In genomic region chr9:67633026-67633741, GRCm38 (mm10) we compare ENCODE assay signal across 8 mouse cellular contexts.
DNase-seq lines count a peak whose midpoint lies in the region; ATAC-seq and TF ChIP-seq lines count a peak whose summit lies in the region.

No protein-coding gene starts in this region.

- H3K27ac ChIP-seq in embryonic facial prominence, embryonic 14.5 days (replicated peaks; ENCODE audit: low read depth, low read length), result peak overlapping the region; percentile 89
- H3K27ac ChIP-seq in heart, embryonic 13.5 days (replicated peaks), result peak overlapping the region; percentile 84
- 0 out of 2 replicates have a peak overlapping the region, but pooled peaks have one; percentile 19 for H3K27ac ChIP-seq in kidney, postnatal 0 days
- 0 out of 2 replicates have a peak overlapping the region, but pooled peaks have one; percentile 37 for H3K27ac ChIP-seq in liver, embryonic 12.5 days
- H3K27ac ChIP-seq in olfactory bulb, adult 2 months (ENCODE audit: insufficient read depth, low read depth, low read length), result peak overlapping the region; percentile 17; the same call in 1 of the 2 replicates

- under 1% methylated on average over 39 of the region's 50 CpGs for WGBS in embryonic facial prominence, embryonic 14.5 days
- WGBS in heart, embryonic 13.5 days, result under 1% methylated on average over 50 of the region's 50 CpGs
- under 1% methylated on average over 50 of the region's 50 CpGs for WGBS in kidney, postnatal 0 days
- WGBS in liver, embryonic 12.5 days (ENCODE audit: insufficient replicate concordance), result 1% methylated on average over 50 of the region's 50 CpGs
- under 1% methylated on average over 50 of the region's 50 CpGs for WGBS in olfactory bulb, adult 2 months

- peak overlapping the region; percentile 92 for H3K9ac ChIP-seq in embryonic facial prominence, embryonic 14.5 days (ENCODE audit: low read depth, low read length)
- peak overlapping the region; percentile 93 for H3K9ac ChIP-seq in heart, embryonic 13.5 days
- H3K9ac ChIP-seq in kidney, postnatal 0 days (ENCODE audit: low read depth, low read length), result peak overlapping the region; percentile 84
- H3K9ac ChIP-seq in liver, embryonic 12.5 days, result peak overlapping the region; percentile 52

- peak; percentile 65 for DNase-seq in 3134 (ENCODE audit: extremely low read depth, insufficient read length, low spot score)
- peak; percentile 13 for DNase-seq in adrenal gland, adult 8-10 months
- peak; percentile 50 for DNase-seq in embryonic facial prominence, embryonic 14.5 days (ENCODE audit: low spot score)
- DNase-seq in kidney, postnatal 0 days (ENCODE audit: low spot score), result peak; percentile 62
- no peak for DNase-seq in spleen, postnatal 36 days (ENCODE audit: low spot score in 2 of 2)

- H3K27me3 ChIP-seq in embryonic facial prominence, embryonic 14.5 days (replicated peaks; ENCODE audit: control insufficient read depth, insufficient read depth, low read length), result 0 out of 2 replicates have a peak, but pooled peaks cover 6% of the 10 kb centered on the region
- peaks cover 33% of the 10 kb centered on the region for H3K27me3 ChIP-seq in heart, embryonic 13.5 days (replicated peaks)
- no peaks in the 10 kb centered on the region for H3K27me3 ChIP-seq in kidney, postnatal 0 days (ENCODE audit: insufficient read depth, low read length)
- H3K27me3 ChIP-seq in liver, embryonic 12.5 days (replicated peaks), result peaks cover 70% of the 10 kb centered on the region

- ATAC-seq in embryonic facial prominence, embryonic 14.5 days (ENCODE audit: low read depth), result peak; percentile 62
- no peak for ATAC-seq in heart, embryonic 13.5 days (ENCODE audit: extremely low read depth, insufficient number of reproducible peaks, low FRiP score, low TSS enrichment)
- 0 out of 2 replicates have a peak, but pooled peaks have one; percentile 22 for ATAC-seq in kidney, postnatal 0 days (replicated peaks; ENCODE audit: low FRiP score, low read depth)
- no peak; the same call in 1 of the 2 replicates for ATAC-seq in liver, embryonic 12.5 days

- H3K4me2 ChIP-seq in embryonic facial prominence, embryonic 14.5 days (ENCODE audit: low read depth, low read length), result peak overlapping the region; percentile 94
- H3K4me2 ChIP-seq in heart, embryonic 13.5 days, result peak overlapping the region; percentile 94
- peak overlapping the region; percentile 98 for H3K4me2 ChIP-seq in kidney, postnatal 0 days (ENCODE audit: low read length)
- peak overlapping the region; percentile 69 for H3K4me2 ChIP-seq in liver, embryonic 12.5 days

- TF ChIP-seq CTCF in kidney, postnatal 0 days (IDR thresholded peaks at IDR 0.05; ENCODE audit: low read depth), result no peak
- no peak for TF ChIP-seq CTCF in olfactory bulb, adult 2 months (IDR thresholded peaks at IDR 0.05; ENCODE audit: insufficient read depth, low read depth, low read length)

- H3K4me3 ChIP-seq in embryonic facial prominence, embryonic 14.5 days (ENCODE audit: low read depth, low read length), result peak overlapping the region; percentile 85
- H3K4me3 ChIP-seq in heart, embryonic 13.5 days, result peak overlapping the region; percentile 89
- peak overlapping the region; percentile 90 for H3K4me3 ChIP-seq in kidney, postnatal 0 days (replicated peaks; ENCODE audit: low read depth, low read length)
- peak overlapping the region; percentile 63 for H3K4me3 ChIP-seq in liver, embryonic 12.5 days
- H3K4me3 ChIP-seq in olfactory bulb, adult 2 months (ENCODE audit: insufficient read depth, low read depth, low read length), result peak overlapping the region; percentile 94

- no peaks in the 10 kb centered on the region for H3K9me3 ChIP-seq in embryonic facial prominence, embryonic 14.5 days (ENCODE audit: control insufficient read depth, low read length)
- no peaks in the 10 kb centered on the region for H3K9me3 ChIP-seq in heart, embryonic 13.5 days
- H3K9me3 ChIP-seq in kidney, postnatal 0 days (replicated peaks; ENCODE audit: low read length), result no peaks in the 10 kb centered on the region
- H3K9me3 ChIP-seq in liver, embryonic 12.5 days (replicated peaks), result no peaks in the 10 kb centered on the region

- H3K36me3 ChIP-seq in embryonic facial prominence, embryonic 14.5 days (ENCODE audit: control insufficient read depth, insufficient read depth, low read length), result no peaks in the 10 kb centered on the region
- H3K36me3 ChIP-seq in heart, embryonic 13.5 days, result no peaks in the 10 kb centered on the region
- H3K36me3 ChIP-seq in kidney, postnatal 0 days (ENCODE audit: insufficient read depth, low read length), result no peaks in the 10 kb centered on the region
- H3K36me3 ChIP-seq in liver, embryonic 12.5 days, result no peaks in the 10 kb centered on the region

- H3K4me1 ChIP-seq in embryonic facial prominence, embryonic 14.5 days (ENCODE audit: control insufficient read depth, insufficient read depth, low read length), result peaks cover 17% of the 10 kb centered on the region; the same call in 1 of the 2 replicates
- peaks cover 38% of the 10 kb centered on the region for H3K4me1 ChIP-seq in heart, embryonic 13.5 days
- peaks cover 12% of the 10 kb centered on the region for H3K4me1 ChIP-seq in kidney, postnatal 0 days (replicated peaks; ENCODE audit: insufficient read depth, low read length)
- H3K4me1 ChIP-seq in liver, embryonic 12.5 days, result peaks cover 20% of the 10 kb centered on the region
- H3K4me1 ChIP-seq in olfactory bulb, adult 2 months (ENCODE audit: control insufficient read depth, insufficient read depth, low read length), result peaks cover 12% of the 10 kb centered on the region

- no peak for TF ChIP-seq POLR2A in olfactory bulb, adult 2 months (IDR thresholded peaks at IDR 0.05; ENCODE audit: insufficient read depth, low read depth, low read length)

Comparison
In these comparisons a context has a peak if more than half of its experiments do, and no peak if none do; other contexts are left out.
1. DNase-seq: peak in 3134 (single experiment), adrenal gland, adult 8-10 months (single experiment), embryonic facial prominence, embryonic 14.5 days (single experiment) and kidney, postnatal 0 days (single experiment); none in spleen, postnatal 36 days (0 of 2).
2. ATAC-seq: peak in embryonic facial prominence, embryonic 14.5 days (single experiment) and kidney, postnatal 0 days (single experiment); none in heart, embryonic 13.5 days (single experiment) and liver, embryonic 12.5 days (single experiment).
3. H3K27ac ChIP-seq: peak in every context shown above with its lines; median percentile 89 in embryonic facial prominence, embryonic 14.5 days; 84 in heart, embryonic 13.5 days; 37 in liver, embryonic 12.5 days; 19 in kidney, postnatal 0 days; 17 in olfactory bulb, adult 2 months.
4. Peak in every context shown above with its lines, with median percentiles within 50 percentile points of each other: H3K4me2 ChIP-seq, H3K4me3 ChIP-seq and H3K9ac ChIP-seq.